Mouse (Mus musculus) testis, postnatal 14 days (tissue): ENCODE data around the gene Tmem108.
A peak's percentile ranks its signal among the peaks of the same experiment; 100 is the strongest.
"Not testable (repeated sequence)": the region's sequence is repeated elsewhere in the genome, so short reads cannot be mapped to it uniquely, and the experiment has no call there.

Experiments
- DNase-seq: peaks from one replicate; pipeline ENCODE4 v3.0.0; 2021; ENCODE audit warnings: low spot score

Tmem108 gene

GRCm38 (mm10) chr9:103679234-103679633, 82.4 kb downstream of the Tmem108 start:
- no peak for DNase-seq

- no peak for DNase-seq
Observed at GRCm38 (mm10) chr9:103678531-103679060, 83.0 kb downstream of the Tmem108 start.

GRCm38 (mm10) chr9:103677811-103678210, 83.8 kb downstream of the Tmem108 start:
- DNase-seq = no peak

- DNase-seq = no peak
Observed at GRCm38 (mm10) chr9:103675721-103676480, 85.7 kb downstream of the Tmem108 start.

- no peak for DNase-seq
Observed at GRCm38 (mm10) chr9:103672881-103673280, 88.8 kb downstream of the Tmem108 start.

- DNase-seq = not testable (repeated sequence)
Observed at GRCm38 (mm10) chr9:103670592-103671113, 91.0 kb downstream of the Tmem108 start.

- no peak for DNase-seq
Observed at GRCm38 (mm10) chr9:103668830-103669229, 92.8 kb downstream of the Tmem108 start.

GRCm38 (mm10) chr9:103665817-103666216, 95.8 kb downstream of the Tmem108 start:
- no peak for DNase-seq

- no peak for DNase-seq
Observed at GRCm38 (mm10) chr9:103664151-103664550, 97.5 kb downstream of the Tmem108 start.

GRCm38 (mm10) chr9:103661873-103662272, 99.8 kb downstream of the Tmem108 start:
- no peak for DNase-seq

GRCm38 (mm10) chr9:103657981-103658380, 103.7 kb downstream of the Tmem108 start:
- DNase-seq = no peak

GRCm38 (mm10) chr9:103657183-103657975, 104.3 kb downstream of the Tmem108 start:
- DNase-seq = no peak

GRCm38 (mm10) chr9:103653995-103654587, 107.5 kb downstream of the Tmem108 start:
- peak; percentile 63 for DNase-seq

GRCm38 (mm10) chr9:103652127-103652882, 109.3 kb downstream of the Tmem108 start:
- no peak for DNase-seq

GRCm38 (mm10) chr9:103646605-103647004, 115.0 kb downstream of the Tmem108 start:
- no peak for DNase-seq

- no peak for DNase-seq
Observed at GRCm38 (mm10) chr9:103645724-103646123, 115.9 kb downstream of the Tmem108 start.

- no peak for DNase-seq
Observed at GRCm38 (mm10) chr9:103642300-103642699, 119.3 kb downstream of the Tmem108 start.

GRCm38 (mm10) chr9:103641340-103641739, 120.3 kb downstream of the Tmem108 start:
- no peak for DNase-seq

GRCm38 (mm10) chr9:103639413-103639812, 122.2 kb downstream of the Tmem108 start:
- no peak for DNase-seq

GRCm38 (mm10) chr9:103637451-103637850, 124.2 kb downstream of the Tmem108 start:
- no peak for DNase-seq

GRCm38 (mm10) chr9:103636847-103637246, 124.8 kb downstream of the Tmem108 start:
- DNase-seq = no peak
